11 mouse cellular contexts compared by ENCODE assay signal in genomic region chr10:10184386-10184785, GRCm38 (mm10).
DNase-seq lines count a peak whose midpoint lies in the region; ATAC-seq lines count a peak whose summit lies in the region.
"Had no signal": no experiment of that assay in that cellular context is flagged by ENCODE, and none has a peak within 500 bp of the region (broad histone marks: within the 10 kb centered on the region; RNA-seq: fewer than 3 reads in every experiment).

No protein-coding gene starts in this region.

- H3K4me1 ChIP-seq in liver, embryonic 11.5 days (replicated peaks; ENCODE audit: control insufficient read depth, insufficient read depth, low read length): peaks cover 11% of the 10 kb centered on the region
- H3K4me1 ChIP-seq in midbrain, embryonic 13.5 days (replicated peaks): 0 out of 2 replicates have a peak, but pooled peaks cover 6% of the 10 kb centered on the region
- H3K4me1 ChIP-seq: embryonic facial prominence, embryonic 15.5 days; stomach, embryonic 15.5 days had no signal

- intact Hi-C loops in left cerebral cortex, postnatal 14 days (cut with DNase I): no loop called here
- intact Hi-C loops in heart, postnatal 25 days (cut with DNase I): no loop called here

- H3K27ac ChIP-seq in liver, embryonic 11.5 days (ENCODE audit: low read depth, low read length): peak overlapping the region; percentile 20; the same call in 1 of the 2 replicates
- no peak overlapping the region for H3K27ac ChIP-seq in midbrain, embryonic 13.5 days
- H3K27ac ChIP-seq: embryonic facial prominence, embryonic 15.5 days; stomach, embryonic 15.5 days had no signal

- H3K9ac ChIP-seq in liver, embryonic 11.5 days (ENCODE audit: low read depth, low read length): no peak overlapping the region
- no peak overlapping the region for H3K9ac ChIP-seq in midbrain, embryonic 13.5 days (replicated peaks)
- H3K9ac ChIP-seq: embryonic facial prominence, embryonic 15.5 days; stomach, embryonic 15.5 days had no signal

- no peaks in the 10 kb centered on the region for H3K9me3 ChIP-seq in liver, embryonic 11.5 days (ENCODE audit: control insufficient read depth, low read length)
- no peaks in the 10 kb centered on the region for H3K9me3 ChIP-seq in midbrain, embryonic 13.5 days
- H3K9me3 ChIP-seq: embryonic facial prominence, embryonic 15.5 days; stomach, embryonic 15.5 days had no signal

- H3K4me3 ChIP-seq in liver, embryonic 11.5 days (ENCODE audit: low read depth, low read length): peak overlapping the region; percentile 0; the same call in 1 of the 2 replicates
- no peak overlapping the region for H3K4me3 ChIP-seq in midbrain, embryonic 13.5 days (replicated peaks)
- H3K4me3 ChIP-seq: embryonic facial prominence, embryonic 15.5 days; stomach, embryonic 15.5 days had no signal

- H3K36me3 ChIP-seq in liver, embryonic 11.5 days (ENCODE audit: control insufficient read depth, insufficient read depth, low read length): no peaks in the 10 kb centered on the region
- no peaks in the 10 kb centered on the region for H3K36me3 ChIP-seq in midbrain, embryonic 13.5 days
- H3K36me3 ChIP-seq: embryonic facial prominence, embryonic 15.5 days; stomach, embryonic 15.5 days had no signal

- 26% methylated on average over 5 of the region's 5 CpGs for WGBS in liver, embryonic 11.5 days
- 78% methylated on average over 5 of the region's 5 CpGs for WGBS in midbrain, embryonic 13.5 days

- peak overlapping the region; percentile 47 for H3K4me2 ChIP-seq in liver, embryonic 11.5 days
- no peak overlapping the region for H3K4me2 ChIP-seq in midbrain, embryonic 13.5 days (replicated peaks)
- H3K4me2 ChIP-seq: embryonic facial prominence, embryonic 15.5 days; heart, embryonic 11.5 days; stomach, embryonic 15.5 days had no signal

- ATAC-seq in liver, embryonic 11.5 days (replicated peaks; ENCODE audit: low FRiP score): peak; percentile 88
- peak; percentile 82 for ATAC-seq in neutrophil, adult 5-6 weeks (ENCODE audit: extremely low read depth, insufficient number of reproducible peaks, low FRiP score, poor library complexity, severe bottlenecking)
- ATAC-seq in midbrain, embryonic 13.5 days: no peak

- H3K27me3 ChIP-seq in liver, embryonic 11.5 days (replicated peaks; ENCODE audit: control insufficient read depth, insufficient read depth, low read length): no peaks in the 10 kb centered on the region
- no peaks in the 10 kb centered on the region for H3K27me3 ChIP-seq in midbrain, embryonic 13.5 days
- H3K27me3 ChIP-seq: embryonic facial prominence, embryonic 15.5 days; stomach, embryonic 15.5 days had no signal

- peak; percentile 6 for DNase-seq in embryo, embryonic 11 days
- DNase-seq in embryo, embryonic 9.5 days (ENCODE audit: extremely low spot score): no peak
- DNase-seq in CD4-positive, CD25-positive, alpha-beta regulatory T cell, adult 2 months (ENCODE audit: low read depth, low spot score): peak; percentile 83
- no peak for DNase-seq in liver, embryonic 11.5 days (ENCODE audit: low spot score)
- DNase-seq in left cerebral cortex, postnatal 14 days (ENCODE audit: low spot score in 2 of 2): no peak
- no peak for DNase-seq in heart, postnatal 25 days (ENCODE audit: low spot score)

Comparison
In these comparisons a context has a peak if more than half of its experiments do, and no peak if none do; other contexts are left out.
1. DNase-seq: peak in embryo, embryonic 11 days (single experiment) and CD4-positive, CD25-positive, alpha-beta regulatory T cell, adult 2 months (single experiment); none in embryo, embryonic 9.5 days (single experiment), liver, embryonic 11.5 days (single experiment), left cerebral cortex, postnatal 14 days (0 of 2) and heart, postnatal 25 days (single experiment).